Mouse (Mus musculus) MN1 (cell line): Measurements from ENCODE around the gene 1700007K13Rik.
"Not testable (repeated sequence)": the region's sequence is repeated elsewhere in the genome, so short reads cannot be mapped to it uniquely, and the experiment has no call there.

Experiments used
- DNase-seq: peaks from one replicate; pipeline ENCODE4 v3.0.0-alpha.2; 2016; ENCODE audit warnings: low spot score

Gene 1700007K13Rik

DNA sequence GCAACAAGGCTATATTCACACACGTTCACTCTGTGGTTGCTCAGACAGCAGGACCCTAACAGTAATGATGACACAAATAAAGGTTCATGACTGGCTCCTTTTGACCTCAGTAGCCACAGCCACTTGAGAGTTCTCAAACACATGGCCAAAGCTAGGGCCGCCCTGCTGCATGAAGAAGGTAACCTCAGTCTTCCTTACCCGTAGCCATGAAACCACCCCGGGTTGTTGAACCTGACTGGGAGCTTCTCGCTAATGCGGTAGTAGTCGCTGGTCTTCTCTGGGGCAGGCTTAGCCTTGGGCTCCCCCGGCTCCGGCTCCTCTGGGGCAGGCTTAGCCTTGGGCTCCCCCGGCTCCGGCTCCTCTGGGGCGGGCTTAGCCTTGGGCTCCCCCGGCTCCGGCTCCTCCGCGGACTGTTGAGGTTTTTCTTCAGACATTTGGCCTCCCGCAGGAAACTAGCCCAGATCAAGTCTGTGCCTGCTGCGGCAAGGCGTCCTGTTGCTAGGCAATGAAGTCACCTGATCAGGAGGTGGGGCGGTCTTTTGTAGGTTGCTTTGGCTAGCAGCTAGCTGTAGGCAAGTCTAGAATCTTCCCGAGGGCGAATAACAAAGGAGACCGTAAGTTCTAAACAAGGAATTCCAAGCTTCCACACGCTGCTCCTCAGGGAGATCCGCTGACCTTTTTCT lies at the start of gene 1700007K13Rik:
Gene 1700007K13Rik, minus strand, starts transcription at position 497 of the 683 bp plus-strand sequence.
- DNase-seq = peak; percentile 80

DNA sequence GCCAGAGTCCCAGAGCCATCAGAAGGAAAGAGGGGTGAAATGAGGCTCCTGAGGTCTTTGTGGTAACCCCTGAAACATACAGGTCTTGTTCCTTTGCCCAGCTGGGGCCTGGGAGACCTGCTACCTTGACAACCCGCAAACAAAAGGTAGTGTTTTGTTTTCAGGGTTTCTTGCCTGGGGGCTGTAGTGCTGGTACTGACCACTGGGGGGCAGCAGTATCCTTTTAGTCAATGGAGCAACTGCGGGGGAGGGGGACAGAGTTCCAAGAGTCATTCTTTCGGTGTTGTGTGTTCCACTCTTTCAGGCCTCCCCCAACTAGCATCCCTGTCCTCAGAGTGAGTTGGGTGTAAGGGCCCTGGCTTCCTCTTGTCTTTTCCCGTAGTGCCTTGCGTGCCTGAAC lies 48.4 kb upstream of the 1700007K13Rik start:
- DNase-seq = peak; percentile 88

DNA sequence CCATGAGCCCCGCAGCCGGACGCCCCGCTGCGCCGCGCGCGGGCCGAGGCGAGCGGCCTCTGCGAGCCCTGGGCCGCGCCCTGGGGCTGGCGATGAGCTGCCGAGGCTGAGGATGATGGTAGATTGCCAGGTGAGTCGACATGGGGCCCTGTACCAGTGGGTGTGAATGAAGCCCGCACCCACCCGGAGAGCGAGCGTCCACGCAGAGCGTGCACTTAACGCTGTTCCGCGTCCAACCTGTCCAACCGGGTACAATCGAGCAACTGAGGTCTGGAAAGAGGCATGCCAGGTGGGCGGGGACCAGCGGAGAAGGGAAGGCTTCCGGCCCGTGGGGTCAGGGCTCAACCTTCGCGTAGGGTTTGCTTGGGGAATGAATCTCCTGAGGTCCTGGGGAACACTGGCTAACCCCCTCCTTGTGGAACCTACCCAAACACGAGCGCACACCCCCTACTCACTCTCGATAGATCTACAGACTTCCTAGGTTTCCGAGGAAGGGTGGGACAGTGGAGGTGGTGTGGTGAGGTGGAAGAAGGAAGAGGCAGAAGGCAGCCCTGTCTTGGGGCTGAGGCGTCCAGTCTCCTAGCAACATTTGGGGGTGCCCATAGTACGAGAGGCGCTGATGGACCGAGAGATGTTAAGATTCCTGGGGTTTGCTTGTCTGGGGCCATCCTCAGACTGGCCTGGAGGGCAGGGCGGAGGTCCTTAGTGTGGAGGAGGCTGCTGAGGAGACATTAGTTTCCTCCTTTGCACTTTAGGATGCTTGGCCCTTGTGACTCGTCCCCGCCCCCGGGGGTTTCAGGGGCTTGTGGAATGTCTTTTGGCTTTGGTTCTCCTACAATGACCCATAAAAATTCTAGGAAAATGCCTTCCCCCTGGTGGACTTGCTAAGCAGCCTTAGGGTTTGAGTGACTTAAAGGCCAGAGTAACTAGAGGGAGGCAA lies 47.6 kb upstream of the 1700007K13Rik start:
- DNase-seq = peak; percentile 48

DNA sequence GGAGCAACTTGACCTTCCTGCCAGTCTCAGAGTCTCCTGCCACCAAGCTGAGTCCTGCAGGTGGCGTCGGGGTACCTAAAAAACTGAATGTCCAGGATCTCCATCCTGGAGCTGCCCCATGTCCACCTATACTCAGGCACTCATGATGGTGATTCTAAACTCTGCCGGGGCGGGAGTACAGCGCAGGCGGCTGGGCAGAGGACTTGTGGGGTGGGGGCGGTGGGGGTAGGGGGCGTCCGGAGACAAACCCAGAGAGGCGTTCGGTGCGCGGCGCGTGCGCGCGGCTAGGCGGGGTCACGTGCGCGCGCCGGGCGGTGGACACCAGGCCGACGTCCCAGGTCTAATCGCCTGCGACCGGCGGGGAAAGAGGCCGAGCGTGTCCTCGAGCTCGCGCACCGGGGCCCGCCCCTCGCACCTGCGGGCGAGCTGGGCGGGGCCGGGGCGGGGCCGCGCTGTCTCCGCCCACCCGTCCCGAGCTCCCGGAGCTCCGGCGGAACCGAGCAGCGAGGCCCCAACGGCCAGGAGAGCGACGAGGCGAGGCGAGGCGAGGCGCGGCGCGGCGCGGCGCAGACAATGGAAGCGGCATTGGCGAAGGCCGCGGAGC lies 46.8 kb upstream of the 1700007K13Rik start, which contains the start of gene Ralgds:
Gene Ralgds, plus strand, starts transcription at position 328 of the 604 bp plus-strand sequence.
- peak; percentile 78 for DNase-seq

DNA sequence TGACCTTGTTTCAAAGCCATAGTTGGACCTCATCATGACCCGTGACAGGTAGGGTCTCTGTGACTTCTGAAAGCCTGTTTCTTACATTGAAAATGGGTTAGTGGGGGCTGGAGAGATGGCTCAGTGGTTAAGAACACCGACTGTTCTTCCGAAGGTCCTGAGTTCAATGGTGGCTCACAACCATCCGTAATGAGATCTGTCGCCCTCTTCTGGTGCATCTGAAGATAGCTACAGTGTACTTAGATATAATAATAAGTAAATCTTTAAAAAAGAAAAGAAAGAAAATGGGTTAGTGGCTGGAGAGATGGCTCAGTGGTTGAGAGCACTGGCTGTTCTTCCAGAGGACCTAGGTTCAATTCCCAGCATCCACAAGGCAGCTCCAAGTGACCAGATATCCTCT lies 45.5 kb upstream of the 1700007K13Rik start:
- DNase-seq = not testable (repeated sequence)

DNA sequence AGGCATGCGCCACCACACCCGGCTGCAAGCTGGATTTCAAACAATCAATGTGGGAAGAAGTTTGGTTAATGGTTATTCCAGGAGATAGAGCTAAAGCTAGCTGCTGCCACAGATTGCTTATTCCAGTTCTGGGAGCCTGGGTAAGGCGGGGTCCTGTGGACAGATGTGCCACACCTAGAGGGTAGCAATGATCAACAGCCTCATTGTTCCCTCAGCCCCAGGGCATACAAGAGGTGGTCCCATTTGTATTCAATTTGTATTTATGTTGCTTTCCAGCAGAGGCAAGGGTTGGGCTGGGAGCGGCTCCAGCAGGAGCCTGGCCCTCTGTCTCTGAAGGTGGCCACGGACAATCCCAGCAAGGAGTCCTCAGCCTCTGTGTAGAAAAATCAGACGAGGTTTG lies 40.2 kb upstream of the 1700007K13Rik start:
- no peak for DNase-seq

DNA sequence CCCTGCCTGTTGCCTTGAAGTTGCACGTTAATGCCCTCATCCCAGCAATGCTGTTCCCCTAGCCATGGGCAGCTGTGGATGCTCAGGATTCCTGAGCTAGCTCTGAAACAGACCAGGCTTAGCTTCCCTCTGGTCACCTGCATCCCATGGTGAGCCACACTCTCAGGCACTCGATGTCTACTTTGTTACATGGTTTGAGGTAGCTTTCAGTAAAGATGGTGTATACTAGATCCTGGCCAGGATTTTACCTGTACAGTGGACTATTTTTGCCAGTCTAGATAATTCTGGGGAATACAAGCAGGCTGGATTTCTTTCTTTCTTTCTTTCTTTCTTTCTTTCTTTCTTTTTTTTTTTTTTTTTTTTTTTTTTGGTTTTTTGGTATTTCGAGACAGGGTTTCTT lies 39.7 kb upstream of the 1700007K13Rik start, which contains the start of gene Gm10134:
Gene Gm10134, plus strand, starts transcription at position 301 of the 400 bp plus-strand sequence.
- DNase-seq = no peak

DNA sequence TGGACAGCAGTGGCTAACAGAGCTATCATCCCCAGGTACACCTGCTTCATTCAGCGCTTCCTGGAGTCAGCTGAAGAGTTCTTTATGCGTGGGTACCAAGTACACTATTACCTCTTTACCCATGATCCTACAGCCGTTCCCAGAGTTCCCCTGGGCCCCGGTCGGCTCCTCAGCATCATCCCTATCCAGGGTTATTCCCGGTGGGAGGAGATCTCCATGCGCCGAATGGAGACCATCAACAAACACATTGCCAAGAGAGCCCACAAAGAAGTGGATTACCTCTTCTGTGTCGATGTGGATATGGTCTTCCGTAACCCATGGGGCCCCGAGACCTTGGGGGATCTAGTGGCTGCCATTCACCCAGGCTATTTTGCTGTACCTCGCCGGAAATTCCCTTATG lies 38.5 kb upstream of the 1700007K13Rik start:
- no peak for DNase-seq

DNA sequence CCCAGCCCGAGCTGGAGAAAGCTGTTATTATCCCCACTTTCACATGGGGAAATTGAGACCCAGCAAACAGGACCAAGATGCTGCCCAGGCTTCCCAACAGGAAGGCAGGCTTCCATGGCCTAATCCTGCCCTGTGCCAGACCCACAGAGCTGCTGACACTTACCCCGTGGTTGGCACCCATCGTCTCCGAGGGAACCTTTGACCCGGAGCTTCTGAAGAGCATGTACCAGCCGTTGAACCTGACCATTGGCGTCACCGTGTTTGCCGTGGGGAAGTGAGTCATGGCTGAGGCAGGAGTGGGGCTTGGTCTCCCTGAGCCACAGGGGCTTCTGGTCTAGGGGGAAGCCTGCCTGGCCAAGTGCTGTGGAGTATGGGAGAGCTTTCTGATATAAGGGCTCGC lies 36.9 kb upstream of the 1700007K13Rik start:
- no peak for DNase-seq

DNA sequence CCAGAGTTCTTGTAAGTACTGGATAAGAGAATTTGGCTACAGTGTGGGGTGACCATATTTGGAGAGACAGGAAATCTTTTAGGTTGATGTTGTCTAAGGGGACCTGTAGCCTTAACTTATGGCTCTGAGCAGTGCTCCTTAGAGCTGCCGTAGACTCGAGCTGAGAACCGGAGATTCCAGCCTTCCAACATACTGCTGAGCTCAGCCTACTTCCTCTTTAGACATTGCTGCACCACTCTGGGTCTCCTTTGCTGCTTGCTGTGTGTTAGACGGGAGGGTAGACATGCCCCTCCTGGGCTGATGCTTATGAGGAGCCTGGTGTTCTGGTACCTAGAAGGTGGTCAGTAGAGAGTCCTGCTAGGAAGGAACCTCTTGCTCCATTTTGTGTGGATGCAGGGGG lies 32.3 kb upstream of the 1700007K13Rik start:
- DNase-seq = no peak

DNA sequence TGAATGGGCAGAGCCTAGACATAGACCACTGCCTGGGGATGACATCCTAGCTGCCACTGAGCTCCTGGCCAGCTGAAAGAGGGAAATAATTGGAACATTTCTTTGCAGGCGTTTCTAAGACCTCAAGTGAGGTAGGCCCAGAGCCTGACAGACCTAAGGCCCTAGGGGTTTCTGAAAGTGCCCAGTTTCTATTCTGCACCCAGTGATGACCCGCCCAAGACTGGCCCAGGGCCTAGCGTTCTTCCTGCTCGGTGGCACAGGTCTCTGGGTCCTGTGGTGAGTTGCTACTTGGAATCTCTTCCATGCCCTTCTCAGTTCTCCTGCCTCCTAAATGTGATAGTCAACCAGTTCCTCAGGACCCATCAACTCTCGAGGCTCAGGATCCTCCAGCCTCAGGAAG lies 31.4 kb upstream of the 1700007K13Rik start:
- DNase-seq = no peak

DNA sequence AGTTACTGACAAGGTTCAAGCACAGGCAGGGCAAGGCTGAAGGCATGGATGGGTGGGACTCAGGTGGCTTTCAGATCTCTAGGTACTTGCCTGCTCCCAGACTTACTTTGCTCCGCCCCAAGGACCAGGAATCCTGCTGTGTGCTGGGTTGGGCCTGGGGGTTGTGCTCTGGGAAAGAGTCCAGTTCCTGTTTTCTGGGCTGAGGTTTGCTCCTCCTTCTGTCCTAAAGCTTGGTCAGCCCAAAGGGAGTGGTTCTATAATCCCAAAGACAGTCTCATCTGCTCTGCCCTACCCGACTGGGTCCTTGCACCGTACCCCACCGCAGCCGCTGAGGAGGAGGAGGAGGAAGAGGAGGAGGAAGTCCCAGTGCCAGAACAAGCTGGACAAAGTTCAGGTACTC lies 30.5 kb upstream of the 1700007K13Rik start, which contains the start of gene Gbgt1:
Gene Gbgt1, plus strand, starts transcription at position 221 of the 400 bp plus-strand sequence.
- DNase-seq = no peak

DNA sequence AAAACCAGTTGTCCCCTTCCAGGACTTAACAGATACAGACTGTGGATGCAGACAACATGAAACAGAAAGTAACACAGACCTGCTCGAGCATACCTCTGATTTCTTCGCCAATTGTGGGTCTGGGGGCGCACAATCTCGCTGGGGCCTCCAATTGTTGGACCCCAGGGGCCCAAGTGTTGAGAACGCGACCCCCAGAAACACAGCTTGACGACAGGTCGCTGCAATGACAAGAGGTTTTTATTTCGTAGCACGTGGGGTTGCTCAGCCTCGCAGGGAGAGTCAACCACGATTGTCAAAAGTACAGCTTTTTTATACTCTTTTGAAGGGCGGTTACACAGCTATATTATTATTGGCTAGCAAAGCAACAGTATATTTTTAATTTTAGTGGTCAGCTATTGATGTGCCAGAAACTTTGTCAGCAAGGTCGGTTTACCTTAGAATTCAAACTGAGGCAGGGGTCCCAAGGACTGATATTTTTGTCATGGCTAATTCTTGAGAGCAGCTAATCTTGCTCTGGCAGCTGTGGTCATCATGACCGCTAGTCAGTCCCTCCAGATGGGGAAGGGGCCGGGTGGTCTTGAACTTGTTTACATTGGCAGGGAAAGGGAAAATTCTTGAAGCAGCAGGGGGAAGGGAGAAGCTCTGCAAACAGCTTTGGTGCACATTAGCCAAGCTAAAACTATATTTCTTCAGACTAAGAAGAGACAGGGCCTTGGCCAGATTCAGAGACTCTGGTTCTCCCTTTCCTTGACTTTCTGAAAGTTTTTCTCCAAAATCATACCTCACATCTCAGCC lies 29.9 kb upstream of the 1700007K13Rik start:
- no peak for DNase-seq

DNA sequence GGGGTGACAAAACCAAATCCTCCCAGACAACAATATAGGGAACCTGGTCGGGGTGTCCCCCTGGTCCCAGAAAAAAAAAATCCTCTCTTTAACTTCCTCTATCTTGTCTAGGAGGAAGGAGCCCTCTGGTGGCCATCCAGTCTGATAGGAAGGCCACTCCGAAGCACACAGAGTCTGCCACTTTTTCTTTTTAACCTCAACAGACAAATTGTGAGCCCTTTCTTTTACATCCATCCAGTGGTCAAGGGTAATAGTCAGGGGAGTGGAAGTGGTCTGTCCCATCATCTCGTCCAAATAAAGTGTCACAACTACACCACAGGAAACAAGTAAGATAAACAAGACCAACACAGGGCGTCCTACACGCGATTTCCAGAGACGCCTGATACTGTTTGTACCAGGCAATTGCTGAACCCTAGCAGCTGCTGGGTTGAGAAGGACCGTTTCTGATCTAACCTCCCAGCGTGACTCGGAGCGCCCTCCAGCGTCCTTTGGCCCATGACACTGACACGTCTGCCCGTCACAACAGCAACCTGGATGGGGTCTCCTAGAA lies 29.1 kb upstream of the 1700007K13Rik start:
- DNase-seq = no peak

DNA sequence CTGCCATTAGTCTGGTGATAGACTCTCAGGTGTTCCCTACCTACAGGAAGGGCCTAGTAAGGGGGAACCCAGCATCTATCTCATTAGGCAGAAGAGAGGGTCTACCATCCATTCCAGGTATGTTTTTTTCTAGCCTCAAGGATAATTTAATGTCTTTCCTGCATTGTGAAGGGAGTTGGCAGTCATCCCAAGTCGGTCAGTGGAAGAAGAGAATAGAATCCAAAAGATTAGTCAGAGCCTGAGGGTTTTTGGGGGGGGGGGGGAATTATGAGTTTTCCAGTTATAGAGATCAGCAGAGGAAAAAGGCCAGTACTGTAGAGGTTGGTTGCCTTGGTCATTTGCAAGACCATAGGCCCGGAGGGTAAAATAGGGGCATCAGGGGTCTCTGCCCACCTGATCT lies 28.4 kb upstream of the 1700007K13Rik start:
- no peak for DNase-seq

DNA sequence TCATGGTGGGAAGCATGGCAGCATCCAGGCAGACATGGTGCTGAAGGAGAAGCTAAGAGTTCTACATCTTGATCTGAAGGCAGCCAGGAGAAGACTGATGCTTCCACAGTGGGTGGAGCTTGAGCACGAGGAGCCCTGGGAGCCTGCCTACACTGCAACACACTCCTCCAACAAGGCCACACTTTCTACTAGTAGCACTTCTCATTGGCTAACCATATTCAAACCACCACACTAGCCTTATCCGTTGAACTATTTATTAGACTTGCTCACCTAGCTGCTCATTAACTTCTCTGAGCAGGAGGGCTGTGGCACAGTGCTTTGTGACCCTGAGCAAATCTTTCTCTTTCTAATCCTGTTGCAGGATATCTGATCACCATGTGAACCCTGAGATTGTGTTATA lies 17.7 kb upstream of the 1700007K13Rik start:
- no peak for DNase-seq

DNA sequence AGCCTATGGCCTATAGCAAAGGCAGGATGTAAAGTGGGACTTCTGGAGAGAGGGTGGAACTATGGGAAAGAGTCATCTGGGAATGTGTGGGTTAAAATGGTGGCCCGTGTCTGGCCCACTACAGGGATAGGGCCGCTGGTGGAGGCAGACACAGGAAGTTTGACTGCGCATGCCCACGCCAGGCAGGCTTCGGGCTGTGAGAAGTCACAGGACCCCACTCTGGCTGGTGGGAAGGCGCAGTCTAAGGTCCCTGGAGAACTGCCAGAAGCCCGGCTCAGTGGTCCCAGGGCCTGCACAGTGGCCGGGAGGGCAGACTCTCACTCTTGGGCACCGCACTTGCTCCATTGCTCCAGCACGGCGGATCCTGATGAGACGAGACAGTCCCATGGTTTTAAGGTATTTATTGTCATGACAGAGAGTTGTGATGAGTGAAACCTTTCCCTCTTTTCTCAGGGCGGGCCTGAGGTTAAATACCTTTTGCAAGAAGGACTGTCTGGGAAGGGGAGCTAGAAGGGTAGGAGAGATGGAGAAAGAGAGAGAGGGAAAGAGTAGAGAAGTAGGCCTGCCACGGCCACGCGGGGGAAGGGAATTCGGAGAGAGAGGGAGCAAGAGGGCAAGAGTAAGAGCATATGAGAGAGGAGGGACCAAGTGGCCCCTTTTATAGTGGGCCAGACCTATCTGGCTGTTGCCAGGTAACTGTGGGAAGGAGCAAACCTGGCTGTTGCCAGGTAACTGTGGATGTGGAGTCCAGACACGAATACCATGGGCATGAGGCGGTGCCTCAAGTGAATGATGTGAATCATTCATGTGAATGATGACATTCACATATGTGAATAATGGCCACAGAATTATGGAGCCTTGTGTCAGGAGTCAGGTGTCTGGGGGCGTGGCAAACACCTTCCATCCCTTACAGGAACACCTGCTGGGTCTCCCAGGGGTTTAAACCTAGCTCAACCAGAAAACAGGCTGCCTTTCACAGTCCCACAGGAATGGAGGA lies 13.4 kb upstream of the 1700007K13Rik start:
- DNase-seq = no peak

DNA sequence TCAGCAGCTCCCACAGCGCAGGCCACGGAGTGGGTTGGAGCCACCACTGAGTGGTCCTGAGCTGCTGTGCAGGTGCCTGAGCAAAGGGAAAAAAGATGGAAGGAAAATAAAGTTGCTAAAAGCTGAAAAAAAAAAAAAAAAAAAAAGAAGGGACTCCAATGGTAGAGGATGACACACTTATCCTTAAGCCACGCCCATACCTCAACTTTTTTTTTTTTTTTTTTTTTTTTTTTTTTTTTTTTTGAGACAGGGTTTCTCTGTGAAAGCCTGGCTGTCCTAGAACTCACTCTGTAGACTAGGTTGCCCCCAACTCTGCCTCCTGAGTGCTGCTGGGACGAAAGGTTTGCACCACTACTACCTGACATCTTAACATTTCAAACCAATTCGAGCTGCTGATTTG lies 11.9 kb upstream of the 1700007K13Rik start:
- not testable (repeated sequence) for DNase-seq

DNA sequence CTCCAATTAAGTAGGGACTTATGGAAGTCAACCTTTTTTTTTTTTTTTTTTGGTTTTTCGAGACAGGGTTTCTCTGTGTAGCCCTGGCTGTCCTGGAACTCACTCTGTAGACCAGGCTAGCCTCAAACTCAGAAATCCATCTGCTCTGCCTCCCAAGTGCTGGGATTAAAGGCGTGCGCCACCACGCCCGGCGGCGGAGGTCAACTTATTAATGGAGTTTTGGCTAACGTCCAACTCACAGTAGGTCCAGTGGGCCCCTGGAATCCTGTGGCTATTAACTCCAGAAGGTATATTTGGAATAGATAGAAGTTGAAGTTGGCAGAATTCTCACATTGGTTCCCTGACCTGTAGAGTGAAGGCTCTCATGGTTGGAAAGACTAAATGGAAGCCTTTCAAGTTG lies 5.9 kb upstream of the 1700007K13Rik start:
- DNase-seq = not testable (repeated sequence)

DNA sequence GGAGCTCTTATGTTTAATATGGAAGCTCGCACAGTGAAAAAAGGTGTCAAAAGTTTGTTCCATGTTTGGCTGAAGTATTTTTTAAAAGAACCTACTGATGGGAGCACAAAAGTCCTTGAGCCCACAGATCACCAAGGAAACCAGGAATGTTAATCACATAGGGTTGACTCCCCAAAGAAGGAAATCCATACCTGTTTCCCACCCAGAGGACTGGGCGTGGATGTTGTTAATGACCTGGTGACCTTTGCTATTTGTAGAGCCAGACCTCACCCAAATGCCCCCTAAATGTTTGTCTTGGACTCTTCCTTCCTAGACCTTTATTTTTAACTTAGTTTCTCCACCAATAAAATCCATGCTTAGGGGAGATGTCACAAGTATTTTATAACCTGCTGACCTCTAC lies 4.5 kb upstream of the 1700007K13Rik start:
- no peak for DNase-seq
